Mouse (Mus musculus) MEL (cell line): Measurements from ENCODE around the gene Lims1. TPM values are rescaled to one million over a fixed set of nuclear protein-coding genes. Genes with fewer than 3 reads are reported as not detected.

Source experiments
- DNase-seq: peaks from one replicate; pipeline ENCODE4 v3.0.0; 2011; ENCODE audit warnings: low read depth, low spot score
- H3K27ac ChIP-seq: 2 replicates; pipeline ENCODE4 v1.5.1; 2012; ENCODE audit warnings: low read depth, mild to moderate bottlenecking, control low read depth, low read length, moderate library complexity; ENCODE audit not compliant: control insufficient read depth
- H3K27me3 ChIP-seq, 2 experiments: fragments of 150-350 bp in 1 of 2; sonication (generic) in 1 of 2; 2 replicates each; pipeline ENCODE4 v1.6.1; 2012; ENCODE audit warnings: low read length in 2 of 2, mild to moderate bottlenecking in 2 of 2, improper control_type of control experiment in 1 of 2, moderate library complexity in 1 of 2; ENCODE audit not compliant: insufficient read depth in 2 of 2, control insufficient read depth in 1 of 2
- H3K36me3 ChIP-seq, 2 experiments: 2 replicates each; pipeline ENCODE4 v1.6.1; 2012 to 2014; ENCODE audit warnings: low read length in 2 of 2, improper control_type of control experiment in 1 of 2, inconsistent platforms in 1 of 2, mild to moderate bottlenecking in 1 of 2; ENCODE audit not compliant: insufficient read depth in 2 of 2, control insufficient read depth in 1 of 2
- H3K4me1 ChIP-seq, 2 experiments: fragments of 150-350 bp in 1 of 2; sonication (generic) in 1 of 2; 2 replicates each; pipeline ENCODE4 v1.6.1; 2012; ENCODE audit warnings: low read length in 2 of 2, improper control_type of control experiment in 1 of 2, mild to moderate bottlenecking in 1 of 2; ENCODE audit not compliant: insufficient read depth in 2 of 2, control insufficient read depth in 1 of 2
- H3K4me3 ChIP-seq, 2 experiments: fragments of 150-350 bp in 1 of 2; sonication (generic) in 1 of 2; 2 replicates each; pipeline ENCODE4 v1.5.1; 2012; ENCODE audit warnings: low read depth in 2 of 2, low read length in 2 of 2, mild to moderate bottlenecking in 2 of 2, moderate library complexity in 2 of 2, control low read depth in 1 of 2, improper control_type of control experiment in 1 of 2; ENCODE audit not compliant: control insufficient read depth in 1 of 2, insufficient read depth in 1 of 2
- H3K79me2 ChIP-seq: 2 replicates; pipeline ENCODE4 v1.6.1; 2012; ENCODE audit warnings: mild to moderate bottlenecking, low read length, moderate library complexity; ENCODE audit not compliant: control insufficient read depth, poor library complexity, insufficient read depth
- H3K9ac ChIP-seq: 2 replicates; pipeline ENCODE4 v1.6.1; 2012; ENCODE audit warnings: low read depth, mild to moderate bottlenecking, control low read depth, low read length, moderate library complexity; ENCODE audit not compliant: control insufficient read depth, poor library complexity, severe bottlenecking
- H3K9me3 ChIP-seq: fragments of 150-350 bp; sonication (generic); replicated peaks from 2 replicates; pipeline ENCODE4 v1.6.1; 2012; ENCODE audit warnings: mild to moderate bottlenecking, low read length, improper control_type of control experiment, moderate library complexity; ENCODE audit not compliant: insufficient read depth
- BHLHE40 ChIP-seq: IDR thresholded peaks from 2 replicates; pipeline ENCODE4 v1.6.1; 2012; ENCODE audit warnings: low read depth, mild to moderate bottlenecking, inconsistent platforms, low read length, improper control_type of control experiment, borderline replicate concordance
- ETS1 ChIP-seq: IDR thresholded peaks from 2 replicates; pipeline ENCODE4 v1.6.1; 2012; ENCODE audit warnings: low read depth, mild to moderate bottlenecking, inconsistent platforms, low read length, improper control_type of control experiment, moderate library complexity
- GATA1 ChIP-seq: IDR thresholded peaks from 2 replicates; pipeline ENCODE4 v1.6.1; 2011; ENCODE audit warnings: low read depth, low read length, improper control_type of control experiment
- JUND ChIP-seq: IDR thresholded peaks from 2 replicates; pipeline ENCODE4 v1.6.1; 2011; ENCODE audit warnings: low read depth, mild to moderate bottlenecking, improper control_type of control experiment, low read length
- MAFK ChIP-seq: IDR thresholded peaks from 2 replicates; pipeline ENCODE4 v1.6.1; 2011; ENCODE audit warnings: low read depth, mild to moderate bottlenecking, low read length, improper control_type of control experiment, borderline replicate concordance
- MAZ ChIP-seq: IDR thresholded peaks from 2 replicates; pipeline ENCODE4 v1.6.1; 2012; ENCODE audit warnings: low read depth, mild to moderate bottlenecking, inconsistent platforms, low read length, improper control_type of control experiment
- MXI1 ChIP-seq: IDR thresholded peaks from 2 replicates; pipeline ENCODE4 v1.6.1; 2011; ENCODE audit warnings: mild to moderate bottlenecking, low read depth, low read length, improper control_type of control experiment
- NRF1 ChIP-seq: IDR thresholded peaks from 2 replicates; pipeline ENCODE4 v1.6.1; 2014; ENCODE audit warnings: low read depth, mild to moderate bottlenecking, inconsistent platforms, low read length, improper control_type of control experiment, moderate library complexity; ENCODE audit not compliant: poor library complexity, insufficient read depth, severe bottlenecking
- POLR2AphosphoS5 ChIP-seq: IDR thresholded peaks from 2 replicates; pipeline ENCODE4 v1.6.1; 2012; ENCODE audit warnings: low read depth, borderline replicate concordance, mild to moderate bottlenecking, inconsistent platforms, low read length, moderate library complexity, mixed read lengths
- SMC3 ChIP-seq: IDR thresholded peaks from 2 replicates; pipeline ENCODE4 v1.6.1; 2011; ENCODE audit warnings: low read depth, low read length, improper control_type of control experiment
- TCF12 ChIP-seq: IDR thresholded peaks from 2 replicates; pipeline ENCODE4 v1.6.1; 2014; ENCODE audit warnings: low read depth, mild to moderate bottlenecking, inconsistent platforms, low read length, improper control_type of control experiment, moderate library complexity
- USF1 ChIP-seq: IDR thresholded peaks from 2 replicates; pipeline ENCODE4 v1.6.1; 2014; ENCODE audit warnings: low read depth, mild to moderate bottlenecking, inconsistent platforms, low read length, improper control_type of control experiment, moderate library complexity
- ZC3H11A ChIP-seq: IDR thresholded peaks from 2 replicates; pipeline ENCODE4 v1.6.1; 2012; ENCODE audit warnings: low read depth, mild to moderate bottlenecking, inconsistent platforms, low read length, improper control_type of control experiment
- ZMIZ1 ChIP-seq: IDR thresholded peaks from 2 replicates; pipeline ENCODE4 v1.6.1; 2012; ENCODE audit warnings: low read depth, mild to moderate bottlenecking, inconsistent platforms, low read length, improper control_type of control experiment, moderate library complexity
- polyA plus RNA-seq, 2 experiments: library from polyadenylated mRNA; stranded (reverse) in 1 of 2; unstranded in 1 of 2; fragments of >175 nt in 1 of 2; fragments of >200 nt in 1 of 2; gene quantifications; 2 replicates each; pipeline versions ENCODE4 v1.2.1 to v1.2.4; 2012; ENCODE audit warnings: low replicate concordance in 2 of 2, low read depth in 1 of 2; ENCODE audit not compliant: insufficient read length in 2 of 2, insufficient read depth in 1 of 2, missing spikeins in 1 of 2
- total RNA-seq: library from RNA; depleted of rRNA; stranded (reverse); fragments of 300-350 nt; gene quantifications from 2 replicates; pipeline ENCODE4 v1.2.3, GENCODE M21; 2012

The Lims1 gene
- total and polyA plus RNA-seq, 3 experiments = 24.9 to 28.5 TPM; not detected in 1

GRCm38 (mm10) chr10:58364770-58365515, 41.7 kb downstream of the Lims1 start:
- TF ChIP-seq ZMIZ1 (no peak), JUND (no peak), MAZ (no peak), ETS1 (no peak), NRF1 (no peak), MAFK (no peak), ZC3H11A (no peak), BHLHE40 (no peak), GATA1 (no peak), SMC3 (no peak), POLR2AphosphoS5 (no peak), TCF12 (no peak)
- Histone ChIP-seq H3K9me3 (no peaks in the 10 kb centered on the region), H3K4me3 (no peak overlapping the region), H3K4me1 (peaks cover 18 to 19% of the 10 kb centered on the region in 2 experiments), H3K36me3 (peaks cover 0 to 32% of the 10 kb centered on the region in 2 experiments; a peak in 2 of 4 replicates), H3K27me3 (no peaks in the 10 kb centered on the region), H3K9ac (no peak overlapping the region), H3K79me2 (no peaks in the 10 kb centered on the region), H3K27ac (no peak overlapping the region)
- DNase-seq = no peak

DNA sequence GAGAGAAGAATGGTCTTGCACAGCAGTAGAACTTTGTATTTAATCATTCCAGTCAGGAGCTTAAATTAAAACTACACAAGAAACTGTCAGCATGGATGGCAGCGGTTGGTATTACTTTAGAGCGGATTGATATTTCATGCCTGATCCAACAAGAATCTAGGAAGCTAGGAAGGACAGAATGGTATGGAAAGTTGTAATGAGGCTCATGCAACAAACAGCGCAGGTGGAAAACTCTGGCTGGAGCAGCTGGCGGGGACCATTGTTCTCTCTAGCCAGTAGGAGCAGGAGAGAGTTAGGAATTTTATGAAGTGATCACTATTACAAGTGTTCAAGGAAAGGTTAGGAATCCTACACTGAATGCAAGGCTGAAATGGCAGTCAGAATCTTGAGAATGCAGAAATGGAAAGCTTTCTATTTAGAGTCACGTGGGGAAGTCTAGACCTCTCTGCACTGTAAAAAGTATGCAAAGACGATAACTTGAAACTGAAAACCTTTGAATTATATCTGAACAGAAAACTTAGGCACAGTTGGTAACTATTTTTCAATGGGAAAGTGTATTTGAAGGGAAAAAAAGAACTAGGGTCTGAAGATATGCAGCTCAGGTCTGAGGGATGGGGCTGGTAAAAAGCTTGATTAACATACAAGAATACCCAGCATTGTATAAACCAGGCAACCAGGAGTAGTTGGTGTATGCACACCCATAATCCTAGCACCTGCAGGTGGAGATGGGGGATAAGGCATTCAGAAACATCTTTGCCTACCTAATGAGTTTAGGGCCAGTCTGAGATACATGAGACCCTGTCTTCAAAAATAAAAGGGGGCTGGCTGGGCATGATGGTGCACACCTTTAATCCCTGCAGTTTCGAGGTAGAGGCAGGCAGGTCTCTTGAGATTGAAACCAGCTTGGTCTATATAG, 45.8 kb downstream of the Lims1 start:
- H3K4me3 ChIP-seq = no peak overlapping the region
- H3K27ac ChIP-seq = peak overlapping the region; percentile 79
- peaks cover 28 to 30% of the 10 kb centered on the region in 2 experiments for H3K4me1 ChIP-seq
- no peak for DNase-seq
- H3K79me2 ChIP-seq = peaks cover 12% of the 10 kb centered on the region
- H3K9ac ChIP-seq = peak overlapping the region; percentile 35; the same call in 1 of the 2 replicates
- TF ChIP-seq USF1 (peak; percentile 36; the same call in 1 of the 2 replicates), MXI1 (no peak)
- no peaks in the 10 kb centered on the region for H3K27me3 ChIP-seq
- no peaks in the 10 kb centered on the region for H3K9me3 ChIP-seq
- peaks cover 0 to 54% of the 10 kb centered on the region in 2 experiments; a peak in 2 of 4 replicates for H3K36me3 ChIP-seq
